Mouse (Mus musculus): ENCODE data around the gene Gm20479.

The Gm20479 gene

DNA sequence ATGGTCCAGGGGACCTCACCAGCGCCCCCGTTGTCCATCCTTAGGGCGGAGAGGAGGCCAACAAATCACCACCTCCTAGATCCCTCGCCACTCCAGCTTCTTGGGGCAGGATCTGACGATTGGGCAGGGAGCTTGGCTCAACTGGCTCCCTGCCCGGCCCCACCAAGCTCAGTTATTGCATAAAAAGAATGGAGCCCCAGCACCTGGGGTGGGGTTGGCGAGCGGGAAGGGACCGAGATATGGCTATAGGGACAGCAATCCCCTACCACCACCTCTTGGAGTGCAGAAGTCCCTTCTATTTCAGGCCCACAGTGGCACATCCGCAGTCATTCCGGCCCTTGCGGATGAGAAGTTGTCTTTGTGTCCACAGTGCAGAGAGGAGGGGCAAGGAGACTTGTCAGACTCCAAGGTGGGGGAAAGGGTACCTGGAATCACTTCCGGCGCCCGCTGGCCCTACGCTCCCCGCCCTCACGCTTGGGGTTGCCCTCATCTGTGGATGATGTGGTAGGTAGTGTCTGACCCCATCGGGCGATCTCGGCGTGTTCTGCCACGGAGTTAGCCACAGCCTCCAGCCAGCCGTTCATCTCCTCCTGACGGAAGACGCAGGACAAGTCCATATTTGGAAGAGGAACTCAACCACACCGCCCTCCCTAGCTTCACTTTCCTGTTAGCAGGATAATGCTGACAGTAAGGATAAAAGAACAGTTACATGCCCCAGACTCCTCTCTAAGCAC, at the start of gene Gm20479:
Gm20479 (minus strand) TSS at position 559 of the 734 bp plus-strand sequence.
- in situ Hi-C loops (cut with MboI; ENCODE audit: low pct_unique_long_range_greater_than_20kb in 1 of 2, low sequenced_read_pairs in 2 of 2, unreplicated experiment in 1 of 2): no loop called here

GRCm38 (mm10) chr7:27406481-27406880, 49.3 kb upstream of the Gm20479 start:
- in situ Hi-C loops (cut with MboI; ENCODE audit: low pct_unique_long_range_greater_than_20kb in 1 of 2, low sequenced_read_pairs in 2 of 2, unreplicated experiment in 1 of 2): loop anchor here in 1 of 2 experiments (5.0 kb wide), 1 partner anchor 69 kb away; the partner anchor contains the start of gene Ltbp4

DNA sequence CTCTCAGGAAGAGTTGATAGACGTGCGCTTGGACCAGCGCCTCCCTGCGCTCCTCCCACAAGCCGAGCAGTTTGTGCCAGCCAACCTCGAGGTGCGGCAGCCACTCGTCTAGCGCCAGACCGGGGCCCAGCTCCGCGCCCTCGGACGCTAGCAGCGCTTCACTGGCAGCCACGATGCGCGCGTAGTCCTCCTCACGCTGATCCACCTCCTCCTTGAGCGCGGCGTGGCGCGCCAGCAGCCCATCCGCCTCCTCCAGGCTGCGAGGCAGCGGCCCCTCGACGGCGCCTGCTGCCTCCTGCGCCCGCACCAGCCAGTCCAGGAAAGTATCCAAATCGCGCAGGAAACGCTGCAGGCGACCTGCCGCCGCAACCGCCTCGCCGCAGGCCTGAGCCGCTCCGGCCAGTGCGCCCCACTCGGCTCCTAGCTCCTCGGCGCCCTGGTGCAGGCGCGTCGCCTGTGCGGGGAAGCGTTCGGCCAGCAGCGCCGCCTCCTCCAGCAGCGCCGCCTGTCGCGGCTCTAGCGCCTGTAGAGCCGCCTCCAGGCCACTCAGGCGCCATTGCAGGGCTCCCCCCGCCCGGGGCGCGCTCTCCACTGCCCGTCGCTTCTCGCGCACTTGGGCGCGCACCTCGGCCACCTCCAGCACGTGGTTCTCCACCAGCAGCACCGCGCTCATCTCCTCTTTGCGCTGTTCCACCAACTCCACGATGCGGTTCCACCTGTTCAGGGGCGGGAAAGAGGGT, 47.2 kb upstream of the Gm20479 start:
- in situ Hi-C loops (cut with MboI; ENCODE audit: low pct_unique_long_range_greater_than_20kb in 1 of 2, low sequenced_read_pairs in 2 of 2, unreplicated experiment in 1 of 2): loop anchor here in 1 of 2 experiments (5.0 kb wide), 1 partner anchor 112 kb away; no protein-coding TSS in a partner anchor

DNA sequence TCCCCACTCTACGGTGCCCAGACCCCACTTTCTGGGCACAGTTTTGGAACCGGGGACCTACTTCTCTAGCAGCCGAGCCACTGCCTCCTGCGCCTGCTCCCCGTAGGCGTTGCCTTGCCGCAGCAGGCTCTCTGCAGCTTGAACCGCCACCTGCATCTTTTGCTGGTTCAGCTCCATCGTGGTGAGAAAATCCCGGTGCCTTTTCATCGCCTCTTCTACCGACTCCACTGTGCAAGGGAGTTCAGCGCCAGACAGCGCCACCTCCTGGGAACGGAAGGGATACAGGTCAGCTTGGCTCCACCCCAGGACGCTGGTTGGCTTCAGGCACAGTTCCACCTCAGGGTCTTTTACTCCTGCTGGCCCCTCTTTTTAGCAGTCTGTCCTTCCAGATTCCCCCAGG, 45.5 kb upstream of the Gm20479 start:
- in situ Hi-C loops (cut with MboI; ENCODE audit: low pct_unique_long_range_greater_than_20kb in 1 of 2, low sequenced_read_pairs in 2 of 2, unreplicated experiment in 1 of 2): loop anchor here in 1 of 2 experiments (5.0 kb wide), 1 partner anchor 110 kb away; no protein-coding TSS in a partner anchor

GRCm38 (mm10) chr7:27400545-27400944, 43.3 kb upstream of the Gm20479 start:
- in situ Hi-C loops (cut with MboI; ENCODE audit: low pct_unique_long_range_greater_than_20kb in 1 of 2, low sequenced_read_pairs in 2 of 2, unreplicated experiment in 1 of 2): loop anchor here in 1 of 2 experiments (5.0 kb wide), 1 partner anchor 108 kb away; no protein-coding TSS in a partner anchor

DNA sequence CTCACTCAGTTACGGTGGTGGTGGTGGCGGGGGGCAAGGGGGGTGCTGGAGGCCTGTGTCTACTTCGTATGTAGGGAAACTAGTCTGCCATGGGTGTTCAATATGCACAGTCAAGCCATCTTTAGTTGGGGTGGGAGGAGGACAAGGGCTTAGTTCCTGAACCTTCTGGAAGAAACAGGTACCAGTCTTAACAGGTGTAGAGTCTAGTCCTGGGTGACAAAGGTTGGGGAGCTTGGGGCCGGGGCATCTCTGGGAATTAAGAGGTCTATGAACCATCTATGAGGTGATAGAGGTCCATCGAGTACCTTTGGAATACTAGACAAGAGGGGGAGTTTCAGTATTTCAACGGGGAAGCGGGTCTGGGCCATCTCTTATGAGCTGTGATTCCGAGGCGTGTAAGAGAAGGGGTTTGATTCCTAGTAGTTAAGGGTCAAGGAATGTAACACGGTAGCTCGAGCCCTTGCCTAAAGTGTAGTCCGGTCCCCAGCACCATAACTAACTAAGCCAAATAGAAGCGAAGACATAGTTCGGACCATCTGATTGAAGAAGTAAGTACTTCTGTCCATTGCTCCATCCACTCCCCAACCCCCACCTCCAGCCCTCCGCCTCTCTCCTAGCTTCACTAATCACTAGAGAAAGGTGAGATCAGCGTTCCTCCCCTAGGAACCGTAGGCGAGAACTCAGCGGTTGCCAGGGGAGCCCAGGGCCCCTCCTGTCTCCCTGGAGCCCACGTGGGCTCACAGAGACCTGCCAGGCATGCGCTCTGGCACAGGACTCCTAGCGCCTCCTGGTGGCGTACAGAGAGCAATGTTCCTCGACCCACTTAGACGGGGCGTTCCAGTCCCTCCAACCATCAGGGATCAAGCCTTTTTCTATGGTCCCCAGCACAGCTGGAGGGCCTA, 40.1 kb upstream of the Gm20479 start:
- in situ Hi-C loops (cut with MboI; ENCODE audit: low pct_unique_long_range_greater_than_20kb in 1 of 2, low sequenced_read_pairs in 2 of 2, unreplicated experiment in 1 of 2): no loop called here

- in situ Hi-C loops (cut with MboI; ENCODE audit: low pct_unique_long_range_greater_than_20kb in 1 of 2, low sequenced_read_pairs in 2 of 2, unreplicated experiment in 1 of 2): no loop called here
These were observed 39.2 kb upstream of the Gm20479 start for GRCm38 (mm10) chr7:27396184-27397047.

DNA sequence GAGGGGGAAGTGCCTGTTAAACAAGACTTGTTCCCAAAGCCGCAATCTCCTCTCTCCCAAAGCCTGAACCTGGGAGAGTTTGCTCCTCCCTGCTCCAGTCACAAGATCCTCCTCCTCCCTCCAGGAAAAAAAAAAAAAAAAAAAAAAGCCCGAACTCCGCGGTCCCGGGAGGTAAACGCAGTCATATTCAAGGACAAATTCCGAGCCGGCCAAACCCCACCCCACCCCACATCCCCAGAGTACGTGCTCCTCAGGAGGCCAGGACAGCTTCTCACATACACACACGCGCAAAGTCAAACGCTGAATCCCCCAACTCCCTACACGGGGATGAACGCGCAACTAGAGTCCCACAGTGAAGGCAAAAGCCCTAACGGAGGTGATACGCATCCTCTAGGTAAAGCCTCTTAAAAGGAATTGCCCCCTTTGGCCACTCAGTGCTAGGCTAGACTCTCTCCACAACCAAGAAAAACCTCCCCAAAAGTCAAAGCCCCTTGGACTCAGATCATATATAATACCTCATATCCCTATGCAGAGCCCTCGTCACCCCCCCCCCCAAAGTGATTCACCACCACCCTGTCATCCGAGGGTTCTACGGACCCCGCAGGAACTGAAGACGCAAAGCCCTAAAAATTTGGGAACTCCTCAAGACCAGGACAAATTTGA, 38.4 kb upstream of the Gm20479 start:
- in situ Hi-C loops (cut with MboI; ENCODE audit: low pct_unique_long_range_greater_than_20kb in 1 of 2, low sequenced_read_pairs in 2 of 2, unreplicated experiment in 1 of 2): no loop called here

DNA sequence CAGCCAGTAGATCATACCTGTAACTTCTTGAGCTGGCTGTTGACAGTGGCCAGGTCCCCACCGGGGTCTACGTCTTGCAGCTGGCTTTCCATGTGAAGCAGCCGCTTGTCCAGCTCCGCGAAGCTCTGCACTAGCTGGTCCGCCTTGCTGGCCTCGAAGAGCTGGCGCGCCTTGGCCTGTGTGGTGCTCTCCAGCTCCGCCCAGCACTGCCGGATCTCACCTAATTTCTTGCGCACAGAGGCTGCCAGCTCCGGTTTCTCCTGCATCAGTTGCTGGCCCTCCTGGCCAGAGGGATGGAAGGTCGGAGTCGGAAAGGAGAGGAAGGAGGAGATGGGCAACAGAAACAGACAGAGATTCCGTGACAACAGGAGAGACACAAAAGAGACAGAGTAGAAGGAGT, 34.2 kb upstream of the Gm20479 start:
- in situ Hi-C loops (cut with MboI; ENCODE audit: low pct_unique_long_range_greater_than_20kb in 1 of 2, low sequenced_read_pairs in 2 of 2, unreplicated experiment in 1 of 2): no loop called here

GRCm38 (mm10) chr7:27389213-27389612, 32.0 kb upstream of the Gm20479 start:
- in situ Hi-C loops (cut with MboI; ENCODE audit: low pct_unique_long_range_greater_than_20kb in 1 of 2, low sequenced_read_pairs in 2 of 2, unreplicated experiment in 1 of 2): no loop called here

DNA sequence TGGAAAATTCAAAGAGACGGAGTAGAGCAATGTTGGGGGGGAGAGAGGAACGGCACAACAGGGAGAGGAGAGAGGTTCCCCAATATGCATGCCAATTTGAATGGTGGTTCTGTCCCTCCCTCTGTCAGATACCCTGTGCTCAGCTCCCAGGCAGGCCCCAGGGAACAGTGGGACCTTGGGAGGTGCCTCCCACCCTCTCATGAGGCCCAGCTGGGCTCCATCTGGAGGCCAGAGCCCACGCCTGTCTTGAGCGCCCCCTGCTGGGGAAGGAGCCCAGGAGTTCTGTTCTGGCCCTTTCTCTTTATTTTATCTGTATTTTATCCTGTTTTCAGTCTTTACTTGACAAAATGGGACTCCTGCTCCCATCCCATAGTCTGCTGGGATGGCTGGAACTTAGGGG, 27.5 kb upstream of the Gm20479 start:
- in situ Hi-C loops (cut with MboI; ENCODE audit: low pct_unique_long_range_greater_than_20kb in 1 of 2, low sequenced_read_pairs in 2 of 2, unreplicated experiment in 1 of 2): loop anchor here in 1 of 2 experiments (5.0 kb wide), 1 partner anchor 37 kb away; no protein-coding TSS in a partner anchor

DNA sequence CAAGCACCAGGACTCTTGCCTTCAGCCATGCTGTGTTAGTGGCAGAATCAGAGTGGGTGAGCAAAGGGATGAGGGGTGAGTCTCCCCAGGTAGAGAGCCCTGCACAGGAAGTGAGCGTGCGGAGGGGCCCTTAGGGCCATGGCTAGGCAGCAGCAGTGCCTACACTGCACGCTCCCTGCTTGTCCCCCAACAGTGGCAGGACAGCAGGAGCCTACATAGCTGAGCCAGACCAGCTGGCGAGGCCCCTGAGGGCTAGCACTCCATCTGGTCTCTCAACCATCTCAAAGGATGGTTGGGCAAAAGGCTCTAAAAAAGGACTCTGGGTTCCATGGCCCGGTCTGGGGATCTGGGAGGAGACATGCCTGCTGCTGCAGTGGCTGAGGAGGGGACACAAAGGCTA, 26.9 kb upstream of the Gm20479 start:
- in situ Hi-C loops (cut with MboI; ENCODE audit: low pct_unique_long_range_greater_than_20kb in 1 of 2, low sequenced_read_pairs in 2 of 2, unreplicated experiment in 1 of 2): loop anchor here in 1 of 2 experiments (5.0 kb wide), 1 partner anchor 37 kb away; no protein-coding TSS in a partner anchor

DNA sequence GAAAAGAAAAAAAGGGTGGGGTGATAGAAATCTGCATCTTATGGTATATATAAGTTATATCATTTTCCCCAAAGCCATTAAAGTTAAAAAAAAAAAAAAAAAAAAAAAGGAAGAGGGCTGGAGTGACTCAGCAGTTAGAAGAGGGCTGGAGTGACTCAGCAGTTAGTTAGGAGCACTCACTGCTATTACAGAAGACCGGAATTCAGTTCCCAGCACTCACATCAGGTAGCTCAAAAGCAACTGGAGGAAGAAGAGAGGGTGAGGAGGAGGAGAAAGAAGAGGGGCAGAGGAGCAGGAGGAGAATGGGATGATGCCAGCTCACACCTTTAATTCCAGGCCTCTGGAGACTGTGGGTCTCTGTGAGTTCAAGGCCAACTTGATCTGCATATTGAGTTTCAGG, 26.0 kb upstream of the Gm20479 start:
- in situ Hi-C loops (cut with MboI; ENCODE audit: low pct_unique_long_range_greater_than_20kb in 1 of 2, low sequenced_read_pairs in 2 of 2, unreplicated experiment in 1 of 2): loop anchor here in 1 of 2 experiments (5.0 kb wide), 1 partner anchor 36 kb away; no protein-coding TSS in a partner anchor

GRCm38 (mm10) chr7:27381560-27381959, 24.3 kb upstream of the Gm20479 start:
- in situ Hi-C loops (cut with MboI; ENCODE audit: low pct_unique_long_range_greater_than_20kb in 1 of 2, low sequenced_read_pairs in 2 of 2, unreplicated experiment in 1 of 2): loop anchor here in 1 of 2 experiments (5.0 kb wide), 1 partner anchor 34 kb away; no protein-coding TSS in a partner anchor

DNA sequence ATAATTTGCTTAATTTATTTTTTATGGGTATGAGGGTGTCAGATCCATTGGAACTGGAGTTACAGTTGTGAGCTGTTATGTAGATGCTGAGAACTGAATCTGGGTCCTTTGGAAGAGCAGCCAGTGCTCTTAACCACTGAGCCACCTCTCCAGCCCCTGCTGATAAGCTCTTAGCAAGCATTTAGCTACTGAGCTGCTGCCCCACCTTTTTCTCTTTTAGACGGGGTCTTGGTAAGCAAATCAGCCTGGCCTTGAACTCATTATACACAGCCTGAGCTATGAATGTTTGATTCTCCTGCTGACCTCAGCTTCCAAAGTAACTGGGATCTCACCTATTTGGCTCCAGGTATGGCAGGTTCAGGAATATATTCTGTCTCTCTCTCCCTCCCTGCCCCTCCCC, 23.8 kb upstream of the Gm20479 start:
- in situ Hi-C loops (cut with MboI; ENCODE audit: low pct_unique_long_range_greater_than_20kb in 1 of 2, low sequenced_read_pairs in 2 of 2, unreplicated experiment in 1 of 2): loop anchor here in 1 of 2 experiments (5.0 kb wide), 1 partner anchor 34 kb away; no protein-coding TSS in a partner anchor

GRCm38 (mm10) chr7:27379836-27380235, 22.6 kb upstream of the Gm20479 start:
- in situ Hi-C loops (cut with MboI; ENCODE audit: low pct_unique_long_range_greater_than_20kb in 1 of 2, low sequenced_read_pairs in 2 of 2, unreplicated experiment in 1 of 2): loop anchor here in 1 of 2 experiments (5.0 kb wide), 1 partner anchor 33 kb away; no protein-coding TSS in a partner anchor

DNA sequence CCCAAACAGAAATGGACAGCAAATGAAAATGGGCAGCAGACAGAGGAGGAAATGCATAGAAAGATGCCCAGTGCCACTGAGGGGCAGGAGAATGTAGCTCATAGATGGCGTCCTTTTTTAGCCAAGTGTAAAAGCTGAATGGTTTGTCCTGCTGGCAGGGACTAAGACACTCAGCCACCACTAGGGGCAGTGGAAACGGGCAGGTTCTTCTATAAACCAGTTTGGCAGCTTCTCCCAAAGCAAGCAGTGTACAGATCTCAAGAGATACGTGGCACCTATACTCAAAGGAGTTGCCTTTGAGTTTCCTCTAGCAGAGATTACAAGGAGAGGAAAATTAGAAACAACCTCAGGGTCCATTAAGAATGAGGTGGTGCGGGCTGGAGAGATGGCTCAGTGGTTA, 21.2 kb upstream of the Gm20479 start:
- in situ Hi-C loops (cut with MboI; ENCODE audit: low pct_unique_long_range_greater_than_20kb in 1 of 2, low sequenced_read_pairs in 2 of 2, unreplicated experiment in 1 of 2): no loop called here

Measured in mouse embryonic stem cell (cell line).